Mouse (Mus musculus): Measurements from ENCODE around the gene Nedd9. TPM values are rescaled to one million over a fixed set of nuclear protein-coding genes. Genes with fewer than 3 reads are reported as not detected.

Gene Nedd9
- polyA plus RNA-seq, 1 experiment = 30.1 TPM

DNA sequence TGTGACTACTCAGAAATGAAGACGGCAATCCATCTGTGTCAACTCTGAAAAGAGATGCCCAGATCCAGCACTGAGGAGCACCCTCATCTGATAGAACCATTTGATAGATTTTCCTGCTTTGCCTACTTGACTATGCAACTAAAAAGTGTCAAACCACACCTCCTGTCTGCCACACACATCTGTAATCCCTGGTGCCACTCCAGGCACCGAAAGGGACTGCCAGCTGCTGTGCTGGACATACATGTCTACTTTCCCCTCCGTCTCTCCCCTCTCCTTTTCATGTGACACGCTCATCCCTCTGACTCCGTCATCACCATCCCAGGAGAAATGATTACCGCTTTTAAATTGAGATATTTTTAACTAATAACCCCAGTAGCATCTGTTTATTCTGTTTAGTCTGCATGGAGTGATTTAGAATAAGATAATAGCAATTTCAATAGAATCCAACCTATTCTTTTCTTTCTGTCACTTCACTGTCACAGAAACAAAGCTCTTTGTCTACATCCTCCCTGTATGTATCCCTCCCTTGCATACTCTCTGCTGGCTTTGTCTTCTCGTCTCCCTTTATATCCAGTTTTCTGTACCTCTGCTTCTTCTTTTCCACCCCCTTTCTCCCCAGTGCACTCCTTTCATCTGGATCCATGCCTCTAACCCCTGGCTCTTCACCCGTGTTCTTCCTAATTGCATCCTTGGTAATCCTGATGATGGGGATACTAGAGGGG is 5.0 kb upstream of the Nedd9 start:
- DNase-seq (ENCODE audit: low read depth) = no peak

GRCm38 (mm10) chr13:41491522-41491921 is 4.4 kb upstream of the Nedd9 start:
- no peak for DNase-seq (ENCODE audit: low read depth)

- no peak for DNase-seq (ENCODE audit: low read depth)
Measured at GRCm38 (mm10) chr13:41490282-41490681, 3.1 kb upstream of the Nedd9 start.

DNA sequence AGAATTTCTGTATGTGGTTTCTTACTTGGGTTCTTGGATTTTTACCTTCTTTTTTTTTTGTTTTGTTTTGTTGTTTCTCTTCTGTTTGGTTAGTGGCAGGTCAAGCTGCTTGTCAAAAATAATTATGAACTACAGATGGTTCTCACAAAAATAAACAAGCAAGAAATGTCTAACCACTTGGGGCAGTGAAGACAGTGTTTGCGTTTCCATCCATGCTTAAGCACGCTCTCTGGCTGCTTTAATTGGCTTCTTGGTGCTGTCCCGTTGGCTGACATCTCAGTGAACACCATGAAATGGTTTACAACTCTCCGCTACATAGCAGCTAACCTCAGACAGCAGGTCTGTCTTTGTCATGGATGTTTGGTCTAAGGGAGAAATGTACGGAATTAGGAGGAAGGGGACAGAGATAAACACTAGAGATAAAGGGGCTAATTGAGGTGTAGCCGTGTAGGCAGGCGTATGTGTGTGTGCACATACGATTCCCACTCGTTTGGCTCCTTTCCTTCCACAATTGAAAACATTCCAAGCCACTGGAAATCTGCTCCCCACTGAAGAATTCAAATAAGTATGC is 2.6 kb upstream of the Nedd9 start:
- DNase-seq (ENCODE audit: low read depth) = no peak

DNA sequence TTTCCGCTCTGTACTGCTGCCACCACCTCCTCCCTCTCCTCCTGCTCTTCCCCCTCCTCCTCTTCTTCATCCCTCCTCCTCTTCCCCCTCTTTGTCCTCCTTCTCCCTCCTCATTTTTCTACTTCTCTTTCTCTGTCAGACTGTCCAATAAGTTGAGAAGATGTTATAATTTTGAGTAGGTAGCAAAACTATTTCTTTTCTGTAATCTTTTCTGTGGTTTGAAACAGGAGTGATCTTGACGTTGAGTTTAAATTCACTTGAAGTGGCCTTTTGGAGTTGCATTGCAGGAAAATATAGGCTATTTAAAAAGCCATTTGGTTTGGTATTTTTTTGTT is 214 bp upstream of the Nedd9 start:
- DNase-seq (ENCODE audit: low read depth) = no peak

DNA sequence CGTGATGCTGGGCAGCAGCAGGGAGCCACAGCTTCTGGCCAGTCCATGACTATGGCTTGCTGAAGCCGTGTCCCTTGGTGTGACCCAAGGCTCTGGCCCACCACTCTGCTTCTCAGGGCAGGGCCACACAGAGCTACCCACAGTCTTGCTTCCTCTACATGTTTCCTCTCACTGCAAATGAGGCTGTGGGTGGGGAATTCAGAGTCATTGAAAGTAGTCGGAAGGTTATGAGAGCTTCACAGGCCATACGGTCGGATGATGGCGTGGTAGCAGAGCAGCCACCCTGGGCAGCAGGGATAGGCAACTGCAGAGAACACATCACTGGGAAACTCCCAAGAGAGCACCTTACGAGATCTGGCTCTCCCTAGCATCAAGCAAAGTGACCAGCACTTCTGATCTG is 3.2 kb downstream of the Nedd9 start:
- DNase-seq (ENCODE audit: low read depth) = no peak

- DNase-seq (ENCODE audit: low read depth) = no peak
Measured at GRCm38 (mm10) chr13:41482408-41483011, 4.7 kb downstream of the Nedd9 start.

- DNase-seq (ENCODE audit: low read depth) = no peak
Measured at GRCm38 (mm10) chr13:41479737-41480435, 7.3 kb downstream of the Nedd9 start.

DNA sequence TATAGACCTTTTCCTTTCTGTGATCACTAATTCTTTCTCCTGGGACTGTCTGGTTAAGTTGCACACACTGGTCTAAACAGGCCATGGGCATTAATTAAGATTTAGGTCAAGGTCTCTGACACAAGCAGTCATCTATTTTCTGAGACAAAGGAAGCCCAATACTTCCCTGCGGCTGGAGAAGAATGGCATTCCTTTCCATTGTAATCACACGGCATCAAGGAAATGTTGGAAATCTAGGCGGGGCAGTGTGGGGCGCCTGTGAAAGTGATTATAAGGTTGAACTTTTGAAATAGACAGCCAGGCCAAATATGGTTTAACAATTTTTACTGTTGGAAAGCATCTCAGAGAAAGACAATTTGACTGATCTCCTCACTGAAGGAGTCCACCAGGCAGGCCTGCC is 10.9 kb downstream of the Nedd9 start:
- no peak for DNase-seq (ENCODE audit: low read depth)

- DNase-seq (ENCODE audit: low read depth) = peak; percentile 82
Measured at GRCm38 (mm10) chr13:41474365-41474764, 12.8 kb downstream of the Nedd9 start.

DNA sequence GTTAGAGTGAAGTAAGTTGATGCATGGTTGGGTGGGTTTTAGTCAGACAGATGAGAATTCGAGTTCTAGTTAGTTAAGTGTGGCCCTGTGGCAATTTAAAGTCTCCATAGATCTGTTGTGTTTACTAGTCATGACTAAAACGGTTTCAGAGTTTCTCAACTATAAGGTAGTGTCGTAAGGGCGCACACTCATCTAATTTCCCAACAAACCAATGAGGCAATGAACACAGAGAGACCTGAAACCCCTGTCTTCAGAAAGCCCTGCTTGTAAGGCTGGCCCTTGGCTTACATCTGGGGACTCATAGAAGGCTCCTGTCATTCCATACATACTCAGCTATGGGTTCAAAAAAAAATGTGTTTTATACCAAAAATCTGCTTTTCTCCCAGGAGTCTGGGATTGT is 13.7 kb downstream of the Nedd9 start:
- peak; percentile 95 for DNase-seq (ENCODE audit: low read depth)

DNA sequence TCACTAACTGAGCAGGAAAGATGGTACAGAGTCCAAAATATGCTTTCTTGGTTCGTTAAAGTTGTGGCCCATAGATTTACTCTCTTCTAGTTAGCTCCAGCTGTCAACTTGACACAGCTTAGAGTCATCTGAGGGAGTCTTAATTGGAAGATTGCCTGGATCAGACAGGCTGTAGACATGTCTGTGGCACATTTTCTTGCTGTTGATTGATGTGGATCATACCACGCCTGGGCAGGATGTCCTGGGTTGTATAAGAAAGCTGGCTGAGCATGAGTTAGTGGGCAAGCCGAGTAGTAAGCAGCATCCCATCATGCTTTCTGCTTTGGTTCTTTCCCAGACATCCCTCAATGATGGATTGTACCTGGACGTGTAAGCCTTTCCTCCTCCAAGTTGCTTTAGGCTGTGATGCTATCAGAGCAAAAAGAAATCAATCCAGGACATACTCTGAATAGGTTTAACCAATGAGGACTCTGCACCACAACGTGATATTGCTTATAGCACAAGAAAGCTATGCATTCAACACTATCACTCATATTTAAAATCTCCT is 14.2 kb downstream of the Nedd9 start:
- peak; percentile 90 for DNase-seq (ENCODE audit: low read depth)

DNA sequence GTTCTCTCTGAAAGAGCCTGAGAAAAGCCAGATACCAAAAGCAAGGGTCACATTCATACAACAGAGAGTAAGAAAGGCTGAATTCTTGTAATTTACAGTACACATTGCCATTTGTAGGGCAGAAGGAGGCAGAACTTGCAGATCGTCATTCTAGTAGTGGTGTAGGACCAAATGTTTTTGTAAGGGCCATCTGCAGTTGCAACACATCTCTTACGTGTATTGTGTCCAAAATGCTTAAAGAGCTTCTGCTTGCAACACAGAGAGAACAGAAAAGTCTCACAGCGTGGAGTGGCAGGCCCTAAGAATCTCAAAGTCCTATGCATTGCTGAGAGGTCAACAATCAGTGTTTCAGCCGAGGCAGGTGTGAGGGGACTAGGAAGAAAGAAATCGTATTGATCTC is 18.9 kb downstream of the Nedd9 start:
- no peak for DNase-seq (ENCODE audit: low read depth)

DNA sequence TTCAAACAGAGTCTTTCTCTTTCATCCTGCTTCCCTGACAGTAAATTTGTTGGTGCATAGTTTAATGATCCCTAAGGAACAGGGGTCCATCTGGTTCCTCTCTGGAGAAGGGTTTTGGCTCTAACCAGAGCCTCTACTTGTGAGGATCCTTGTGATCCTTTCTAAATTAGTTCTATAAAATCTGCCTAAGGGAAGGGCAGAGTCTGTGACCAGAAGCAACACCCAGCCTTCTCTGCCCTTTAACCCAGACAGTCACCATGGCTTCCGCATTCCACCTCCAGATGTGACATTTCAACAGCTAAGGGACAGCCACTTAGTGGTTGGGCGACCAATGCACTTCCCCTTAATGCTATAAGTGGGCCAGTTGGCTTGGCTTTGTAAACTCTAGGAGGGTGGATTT is 20.1 kb downstream of the Nedd9 start:
- DNase-seq (ENCODE audit: low read depth) = no peak

- no peak for DNase-seq (ENCODE audit: low read depth)
Measured at GRCm38 (mm10) chr13:41466616-41467015, 20.5 kb downstream of the Nedd9 start.

- no peak for DNase-seq (ENCODE audit: low read depth)
Measured at GRCm38 (mm10) chr13:41466191-41466590, 21.0 kb downstream of the Nedd9 start.

GRCm38 (mm10) chr13:41461418-41461817 is 25.7 kb downstream of the Nedd9 start:
- DNase-seq (ENCODE audit: low read depth) = no peak

GRCm38 (mm10) chr13:41459683-41460286 is 27.4 kb downstream of the Nedd9 start:
- no peak for DNase-seq (ENCODE audit: low read depth)

- DNase-seq (ENCODE audit: low read depth) = no peak
Measured at GRCm38 (mm10) chr13:41458709-41459108, 28.5 kb downstream of the Nedd9 start.

DNA sequence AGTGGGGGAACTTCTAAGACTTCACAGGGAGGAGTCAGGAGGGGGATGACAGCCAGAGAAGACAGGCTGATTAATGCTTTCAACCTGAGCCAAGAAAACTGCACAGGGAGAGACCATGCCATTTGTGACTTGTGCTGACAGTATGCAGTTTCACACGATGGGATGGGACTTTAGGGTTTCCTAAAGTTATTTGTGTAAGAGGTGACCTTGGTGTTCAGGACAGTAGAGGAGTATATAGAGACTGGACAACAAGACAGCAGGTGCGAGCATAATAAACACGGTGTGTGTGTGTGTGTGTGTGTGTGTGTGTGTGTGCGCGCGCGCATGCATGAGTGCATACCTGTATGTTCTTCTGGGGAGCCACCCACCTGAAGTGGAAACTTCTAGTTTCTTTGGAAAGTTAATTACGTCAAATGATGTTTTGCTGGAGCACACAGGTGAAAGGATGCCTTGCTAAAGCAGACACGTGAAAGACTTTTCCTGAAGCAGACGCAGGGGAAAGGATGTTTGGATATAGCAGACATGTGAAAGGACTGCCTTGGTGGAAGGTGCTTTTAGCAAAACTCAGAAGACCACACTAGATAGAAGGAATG is 29.3 kb downstream of the Nedd9 start:
- DNase-seq (ENCODE audit: low read depth) = no peak

DNA sequence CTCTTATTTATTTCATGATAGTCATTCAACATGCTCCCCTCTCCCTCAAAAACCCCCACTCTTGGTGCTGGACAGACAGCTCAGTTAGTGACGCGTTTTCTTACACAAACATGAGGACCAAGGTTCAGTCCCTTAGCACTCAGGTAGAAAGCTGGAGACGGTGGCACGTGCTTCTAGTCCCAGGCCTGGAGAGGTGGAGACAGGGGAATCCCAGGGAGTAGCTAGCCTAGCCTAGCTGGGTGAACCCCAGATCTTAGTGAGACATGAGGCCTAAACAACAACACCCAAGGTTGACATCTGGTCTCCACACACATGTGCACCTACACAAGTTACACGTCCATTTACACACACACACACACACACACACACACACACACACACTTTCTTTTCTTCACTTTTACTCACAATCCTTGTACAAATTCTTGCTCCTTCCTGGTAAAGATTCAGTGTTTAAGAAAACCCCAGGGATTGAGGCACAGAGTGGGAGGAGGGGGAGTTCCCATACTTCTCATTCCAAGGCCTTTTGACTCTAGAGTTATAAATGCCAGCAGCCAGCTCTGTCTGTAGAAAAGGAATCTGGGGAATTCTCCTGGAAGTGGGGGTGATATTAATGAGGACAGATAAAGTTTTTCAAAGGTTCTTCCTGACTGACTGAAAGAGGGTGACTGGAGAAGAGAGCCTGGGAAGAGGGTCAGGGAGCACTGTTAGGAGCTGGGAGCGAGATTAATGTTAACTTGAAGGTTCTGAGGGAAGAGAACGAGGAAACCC is 29.9 kb downstream of the Nedd9 start:
- no peak for DNase-seq (ENCODE audit: low read depth)

Measured in gonadal fat pad, adult 2 months (tissue).